Mouse (Mus musculus): ENCODE measurements around the gene Dusp1.
A peak's percentile ranks its signal among the peaks of the same experiment; 100 is the strongest.

Gene Dusp1

GRCm38 (mm10) chr17:26584063-26584462 lies 22.1 kb upstream of the Dusp1 start:
- no peak for DNase-seq (ENCODE audit: low spot score in 2 of 2)

GRCm38 (mm10) chr17:26583606-26584005 lies 21.7 kb upstream of the Dusp1 start:
- DNase-seq (ENCODE audit: low spot score in 2 of 2), result no peak

- DNase-seq (ENCODE audit: low spot score in 2 of 2), result no peak
These were observed 21.1 kb upstream of the Dusp1 start for GRCm38 (mm10) chr17:26583056-26583455.

GRCm38 (mm10) chr17:26582297-26582696 lies 20.4 kb upstream of the Dusp1 start:
- no peak for DNase-seq (ENCODE audit: low spot score in 2 of 2)

- DNase-seq (ENCODE audit: low spot score in 2 of 2), result no peak
These were observed 19.0 kb upstream of the Dusp1 start for GRCm38 (mm10) chr17:26580873-26581401.

- DNase-seq (ENCODE audit: low spot score in 2 of 2), result no peak
These were observed 17.5 kb upstream of the Dusp1 start for GRCm38 (mm10) chr17:26579396-26579795.

GRCm38 (mm10) chr17:26578771-26579170 lies 16.8 kb upstream of the Dusp1 start:
- DNase-seq (ENCODE audit: low spot score in 2 of 2), result no peak

- no peak for DNase-seq (ENCODE audit: low spot score in 2 of 2)
These were observed 16.2 kb upstream of the Dusp1 start for GRCm38 (mm10) chr17:26578162-26578561.

GRCm38 (mm10) chr17:26577309-26577708 lies 15.4 kb upstream of the Dusp1 start:
- DNase-seq (ENCODE audit: low spot score in 2 of 2), result no peak

- DNase-seq (ENCODE audit: low spot score in 2 of 2), result no peak
These were observed 14.9 kb upstream of the Dusp1 start for GRCm38 (mm10) chr17:26576833-26577232.

- DNase-seq (ENCODE audit: low spot score in 2 of 2), result no peak
These were observed 14.1 kb upstream of the Dusp1 start for GRCm38 (mm10) chr17:26575786-26576690.

- DNase-seq (ENCODE audit: low spot score in 2 of 2), result no peak
These were observed 12.8 kb upstream of the Dusp1 start for GRCm38 (mm10) chr17:26574701-26575100.

- no peak for DNase-seq (ENCODE audit: low spot score in 2 of 2)
These were observed 12.2 kb upstream of the Dusp1 start for GRCm38 (mm10) chr17:26574118-26574517.

GRCm38 (mm10) chr17:26572265-26572664 lies 10.3 kb upstream of the Dusp1 start:
- DNase-seq (ENCODE audit: low spot score in 2 of 2), result peak in 1 of 2 experiments; percentile 32

- no peak for DNase-seq (ENCODE audit: low spot score in 2 of 2)
These were observed 9.4 kb upstream of the Dusp1 start for GRCm38 (mm10) chr17:26571377-26571776.

GRCm38 (mm10) chr17:26570651-26571118 lies 8.8 kb upstream of the Dusp1 start:
- DNase-seq (ENCODE audit: low spot score in 2 of 2), result no peak

GRCm38 (mm10) chr17:26569594-26570350 lies 7.8 kb upstream of the Dusp1 start:
- DNase-seq (ENCODE audit: low spot score in 2 of 2), result no peak

- DNase-seq (ENCODE audit: low spot score in 2 of 2), result no peak
These were observed 5.9 kb upstream of the Dusp1 start for GRCm38 (mm10) chr17:26567818-26568173.

GRCm38 (mm10) chr17:26567142-26567817 lies 5.4 kb upstream of the Dusp1 start:
- DNase-seq (ENCODE audit: low spot score in 2 of 2), result no peak

- no peak for DNase-seq (ENCODE audit: low spot score in 2 of 2)
These were observed 2.5 kb upstream of the Dusp1 start for GRCm38 (mm10) chr17:26564439-26564838.

GRCm38 (mm10) chr17:26563476-26563875 lies 1.5 kb upstream of the Dusp1 start:
- no peak for DNase-seq (ENCODE audit: low spot score in 2 of 2)

- DNase-seq (ENCODE audit: low spot score in 2 of 2), result no peak
These were observed 364 bp upstream of the Dusp1 start for GRCm38 (mm10) chr17:26562292-26562691.

All from thymus, postnatal 10 days (tissue).